Mouse (Mus musculus) heart, postnatal 0 days (tissue): Measurements from ENCODE around the gene Gprin1.

Source experiments
- CTCF ChIP-seq: IDR thresholded peaks from 2 replicates; pipeline ENCODE4 v1.5.1; 2016; ENCODE audit warnings: antibody characterized with exemption, control low read depth, low read depth
- EP300 ChIP-seq: IDR thresholded peaks from 2 replicates; pipeline ENCODE4 v1.6.1; 2016; ENCODE audit warnings: antibody characterized with exemption, low read depth

DNA sequence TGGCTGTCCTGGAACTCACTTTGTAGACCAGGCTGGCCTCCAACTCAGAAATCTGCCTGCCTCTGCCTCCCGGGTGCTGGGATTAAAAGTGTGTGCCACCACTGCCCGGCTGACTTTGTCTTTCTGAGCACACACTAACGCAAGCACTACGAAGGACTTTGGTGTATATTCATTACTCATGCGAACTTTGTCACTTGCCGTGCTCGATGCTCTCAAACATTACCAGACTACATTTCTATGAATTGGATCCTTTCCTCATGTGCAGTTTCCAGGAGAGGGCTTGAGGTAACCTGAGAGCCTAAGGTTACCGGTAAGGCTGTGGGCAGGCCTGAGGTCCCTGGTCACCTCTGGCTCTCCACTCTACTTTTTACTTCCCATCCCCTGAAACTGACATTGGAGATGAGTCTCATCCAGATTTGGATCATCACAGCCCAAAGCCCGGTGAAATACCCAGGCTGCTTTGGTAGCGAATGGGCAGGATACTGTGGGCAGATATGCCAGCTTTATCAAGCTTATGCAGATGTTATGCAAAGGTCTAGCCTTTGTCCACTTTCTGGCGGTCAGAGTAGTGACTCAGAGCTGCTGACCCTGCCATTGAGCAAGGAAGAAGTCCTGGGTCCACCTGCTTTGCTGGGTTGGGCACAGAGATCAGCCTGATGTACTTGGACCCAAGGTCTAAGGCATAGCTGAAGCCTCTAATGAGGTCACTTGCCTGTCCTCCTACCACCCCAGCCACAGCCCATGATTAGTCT is 54.0 kb downstream of the Gprin1 start:
- TF ChIP-seq CTCF (no peak), EP300 (no peak)
